Mouse (Mus musculus) macrophage (primary cell): Measurements from ENCODE around the gene Uhrf1bp1l. TPM values are rescaled to one million over a fixed set of nuclear protein-coding genes. Genes with fewer than 3 reads are reported as not detected.
"Not testable (repeated sequence)": the region's sequence is repeated elsewhere in the genome, so short reads cannot be mapped to it uniquely, and the experiment has no call there.

ENCODE experiments used
- H3K27ac ChIP-seq: fragments of 350-480 bp; formaldehyde crosslinking; 2 replicates; pipeline ENCODE4 v1.9.0; 2021
- H3K36me3 ChIP-seq: fragments of 350-480 bp; formaldehyde crosslinking; 2 replicates; pipeline ENCODE4 v1.9.0; 2021; ENCODE audit errors: inconsistent target
- H3K4me3 ChIP-seq: fragments of 350-480 bp; formaldehyde crosslinking; 2 replicates; pipeline ENCODE4 v1.9.0; 2021; ENCODE audit errors: inconsistent target
- H3K79me2 ChIP-seq: fragments of 350-480 bp; formaldehyde crosslinking; 2 replicates; pipeline ENCODE4 v1.9.0; 2021; ENCODE audit errors: inconsistent target
- WGBS: methylation state at CpG from one replicate; pipeline ENCODE4 v1.1.7; 2026; ENCODE audit warnings: inconsistent platforms; ENCODE audit not compliant: missing documents; 5-methylcytosine and 5-hydroxymethylcytosine counted together
- polyA plus RNA-seq: library from polyadenylated mRNA; stranded (reverse); fragments of 250-400 nt; gene quantifications from 3 replicates; pipeline ENCODE4 v1.2.4, GENCODE M21; 2018; ENCODE audit warnings: inconsistent platforms
- total RNA-seq, 78 experiments: library from RNA; depleted of rRNA; stranded (reverse); fragments of 250-400 nt; gene quantifications; 1 replicate in 9 of 78; 2 replicates in 24 of 78; 3 replicates in 43 of 78; 4 replicates in 2 of 78; pipeline ENCODE4 v1.2.4; 2018; ENCODE audit warnings: inconsistent platforms in 56 of 78

Uhrf1bp1l gene
- total RNA-seq (2018; cell fraction: chromatin; rRNA removed), result 100 to 1,000 TPM in 7 of 26 experiments, 10 to 100 TPM in 19; 29.9 to 164 (median 82.1) TPM
- 10 to 100 TPM; 23.2 to 65.5 (median 36.6) TPM for total RNA-seq (2018; cell fraction: cytosol; rRNA removed)
- 100 to 1,000 TPM in 4 of 26 experiments, 10 to 100 TPM in 22; 27.7 to 135 (median 54.3) TPM for total RNA-seq (2018; cell fraction: nucleus; rRNA removed)
- polyA plus RNA-seq, result 32.8 to 54.1 TPM (median 35.0 TPM) in 3 replicates

DNA sequence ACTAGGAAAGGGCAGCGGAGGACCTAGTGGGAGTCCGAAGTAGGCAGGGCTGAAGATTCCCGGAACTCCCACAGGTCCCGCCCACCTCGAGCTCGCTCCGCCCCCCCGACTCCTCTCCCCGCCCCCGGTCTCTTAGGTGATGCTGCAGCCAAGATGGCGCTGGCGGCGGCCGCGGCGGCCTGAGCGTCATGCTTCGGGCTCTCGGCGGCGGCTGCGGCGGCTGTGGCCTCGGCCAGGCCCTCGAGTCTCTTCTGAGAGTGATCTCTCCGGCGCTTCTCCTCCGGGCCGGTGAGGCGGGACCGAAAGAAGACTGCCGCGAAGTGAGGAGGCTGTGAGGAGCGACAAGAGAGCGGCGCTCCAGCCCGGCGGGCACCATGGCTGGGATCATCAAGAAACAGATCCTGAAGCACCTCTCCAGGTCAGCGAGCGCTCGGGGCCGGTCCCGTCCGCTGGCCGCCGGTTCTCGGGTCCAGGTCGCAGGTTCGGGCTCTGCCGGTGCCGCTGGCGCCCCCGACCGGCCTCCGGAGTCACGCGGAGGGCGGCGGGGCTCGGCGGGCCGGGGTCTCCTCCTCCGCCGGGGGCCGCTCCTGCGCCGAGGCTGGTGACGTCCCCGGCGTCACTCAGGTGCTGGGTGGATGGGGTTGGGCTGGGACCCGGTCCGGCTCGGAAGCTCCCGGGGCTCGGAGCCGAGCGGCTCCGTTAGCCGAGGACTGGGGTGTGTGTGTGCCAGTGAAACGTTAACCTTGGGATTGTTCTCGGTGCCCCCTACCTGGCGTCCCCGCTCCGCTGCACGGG, at the start of gene Uhrf1bp1l:
Gene Uhrf1bp1l, plus strand, starts transcription at position 121 of the 795 bp plus-strand sequence.
- peak within 1 kb of the TSS; percentile 73 for H3K4me3 ChIP-seq
- WGBS, result under 1% methylated on average over 80 of the region's 85 CpGs
- peak within 1 kb of the TSS; percentile 65 for H3K27ac ChIP-seq
- H3K36me3 ChIP-seq, result no peaks in the 10 kb centered on the region
- H3K79me2 ChIP-seq, result peaks cover 45% of the 10 kb centered on the region

DNA sequence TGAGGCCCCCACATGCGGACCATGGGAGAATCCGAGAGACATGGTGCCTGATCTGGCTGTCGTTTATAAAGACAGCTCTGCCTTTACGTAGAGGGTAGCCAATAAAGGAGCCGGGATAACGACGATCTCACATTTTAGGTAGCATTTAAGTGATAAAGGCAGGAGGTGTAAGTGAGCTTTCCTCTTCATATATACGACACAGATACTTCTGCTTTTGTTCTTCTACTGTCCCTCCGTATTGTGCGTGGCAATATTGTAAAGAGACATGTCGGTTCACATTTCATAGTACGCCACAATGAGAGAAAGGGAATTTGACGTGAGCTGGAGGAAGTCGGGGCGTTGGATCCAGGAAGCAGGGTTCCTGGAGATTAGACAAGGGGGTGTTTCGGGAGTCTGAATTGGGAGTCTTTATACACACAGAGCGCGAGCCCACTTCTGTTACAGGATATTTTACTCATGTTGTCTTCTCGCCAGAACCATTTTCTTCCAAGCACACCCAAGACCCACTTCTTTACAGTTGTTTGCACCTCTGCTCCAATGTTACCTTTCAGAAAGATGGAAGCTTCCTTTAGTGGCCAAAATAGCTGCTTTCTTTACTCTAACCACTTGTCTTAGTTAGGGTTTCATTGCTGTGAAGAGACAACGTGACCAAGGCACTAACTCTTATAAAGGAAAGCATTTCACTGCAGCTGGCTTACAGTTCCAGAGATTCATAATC, 49.4 kb upstream of the Uhrf1bp1l start:
- H3K36me3 ChIP-seq, result no peaks in the 10 kb centered on the region
- no peaks in the 10 kb centered on the region for H3K79me2 ChIP-seq
- no peak overlapping the region for H3K4me3 ChIP-seq
- no peak overlapping the region for H3K27ac ChIP-seq
- 36% methylated on average over 20 of the region's 20 CpGs for WGBS

DNA sequence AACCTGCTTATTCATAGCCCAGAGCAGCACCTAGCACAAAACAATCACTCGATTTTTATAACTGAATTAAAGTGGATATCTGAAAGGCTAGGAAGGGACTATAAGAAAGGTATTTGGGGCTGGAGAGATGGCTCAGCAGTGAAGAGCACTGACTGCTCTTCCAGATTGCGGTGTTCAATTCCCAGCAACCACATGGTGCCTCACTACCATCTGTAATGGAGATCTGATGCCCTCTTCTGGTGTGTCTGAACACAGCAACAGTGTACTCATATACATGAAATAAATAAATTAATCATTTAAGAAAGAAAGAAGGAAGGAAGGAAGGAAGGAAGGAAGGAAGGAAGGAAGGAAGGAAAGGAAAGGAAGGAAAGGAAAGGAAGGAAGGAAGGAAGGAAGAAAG, 48.5 kb upstream of the Uhrf1bp1l start:
- not testable (repeated sequence) for H3K27ac ChIP-seq, H3K4me3 ChIP-seq, H3K36me3 ChIP-seq, H3K79me2 ChIP-seq
- 96% methylated on average over 2 of the region's 2 CpGs for WGBS

DNA sequence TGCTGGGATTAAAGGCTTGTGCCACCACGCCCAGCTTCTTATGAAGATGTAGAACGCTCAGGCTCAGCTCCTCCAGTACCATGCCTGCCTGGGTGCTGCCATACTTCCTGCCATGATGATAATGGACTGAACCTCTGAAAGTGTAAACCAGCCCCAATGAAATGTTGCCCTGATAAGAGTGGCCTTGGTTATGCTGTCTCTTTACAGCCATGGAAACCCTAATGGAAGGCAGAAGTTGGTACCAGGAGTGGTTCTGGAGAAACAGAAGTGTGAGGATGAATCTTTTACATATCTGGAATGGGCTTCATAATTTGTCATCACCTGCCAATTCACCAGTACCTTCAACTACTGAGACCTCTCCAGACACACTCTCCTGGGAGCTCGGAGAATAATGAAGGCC, 46.8 kb upstream of the Uhrf1bp1l start:
- WGBS, result 100% methylated on average over 3 of the region's 3 CpGs
- H3K79me2 ChIP-seq, result no peaks in the 10 kb centered on the region
- H3K36me3 ChIP-seq, result no peaks in the 10 kb centered on the region
- no peak overlapping the region for H3K27ac ChIP-seq
- no peak overlapping the region for H3K4me3 ChIP-seq

GRCm38 (mm10) chr10:89703042-89703441, 41.7 kb upstream of the Uhrf1bp1l start:
- no peaks in the 10 kb centered on the region for H3K36me3 ChIP-seq
- 16% methylated on average over 5 of the region's 5 CpGs for WGBS
- H3K4me3 ChIP-seq, result no peak overlapping the region
- H3K27ac ChIP-seq, result peak overlapping the region; percentile 71
- no peaks in the 10 kb centered on the region for H3K79me2 ChIP-seq

DNA sequence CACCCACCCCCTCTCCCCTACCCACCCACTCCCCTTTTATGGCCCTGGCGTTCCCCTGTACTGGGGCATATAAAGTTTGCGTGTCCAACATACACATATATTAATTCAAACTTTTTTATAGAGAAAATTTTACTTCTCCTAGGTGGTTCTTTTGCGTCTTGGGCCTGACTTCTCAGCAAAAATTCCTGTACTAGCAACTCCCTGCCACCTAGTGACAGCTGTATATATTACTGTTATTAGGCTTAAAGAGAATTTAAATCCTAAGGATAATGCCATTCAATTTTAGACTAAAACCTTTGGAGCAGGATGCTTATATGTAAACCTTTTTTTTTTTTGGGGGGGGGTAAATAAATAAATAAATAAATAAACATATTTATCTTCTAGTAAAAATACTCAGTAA, 37.4 kb upstream of the Uhrf1bp1l start:
- 93% methylated on average over 3 of the region's 3 CpGs for WGBS
- Histone ChIP-seq H3K36me3 (0 out of 2 replicates have a peak, but pooled peaks cover 2% of the 10 kb centered on the region), H3K79me2 (no peaks in the 10 kb centered on the region), H3K4me3 (no peak overlapping the region), H3K27ac (no peak overlapping the region)

DNA sequence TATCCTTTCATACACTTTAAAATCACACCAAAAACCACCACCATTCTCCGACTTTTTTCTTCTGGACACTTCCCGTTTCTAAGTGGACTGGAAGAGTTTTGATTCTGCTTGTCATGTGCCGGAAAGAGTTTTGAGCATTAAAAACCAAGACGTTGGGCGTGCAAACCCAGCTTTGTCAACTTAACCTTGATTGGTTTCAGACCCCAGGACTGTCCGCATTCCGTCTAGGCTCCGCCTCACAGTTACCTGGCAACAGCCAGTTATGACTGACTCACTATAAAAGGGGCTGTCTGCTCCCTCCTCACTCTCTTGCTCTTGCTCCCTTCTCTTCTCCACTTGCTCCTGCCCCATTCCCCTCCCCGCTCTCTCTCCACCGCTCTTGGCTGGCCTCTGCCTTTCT, 36.1 kb upstream of the Uhrf1bp1l start:
- Histone ChIP-seq H3K4me3 (no peak overlapping the region), H3K36me3 (peaks cover 16% of the 10 kb centered on the region; the same call in 1 of the 2 replicates), H3K27ac (peak overlapping the region; percentile 28), H3K79me2 (no peaks in the 10 kb centered on the region)
- 33% methylated on average over 10 of the region's 10 CpGs for WGBS

DNA sequence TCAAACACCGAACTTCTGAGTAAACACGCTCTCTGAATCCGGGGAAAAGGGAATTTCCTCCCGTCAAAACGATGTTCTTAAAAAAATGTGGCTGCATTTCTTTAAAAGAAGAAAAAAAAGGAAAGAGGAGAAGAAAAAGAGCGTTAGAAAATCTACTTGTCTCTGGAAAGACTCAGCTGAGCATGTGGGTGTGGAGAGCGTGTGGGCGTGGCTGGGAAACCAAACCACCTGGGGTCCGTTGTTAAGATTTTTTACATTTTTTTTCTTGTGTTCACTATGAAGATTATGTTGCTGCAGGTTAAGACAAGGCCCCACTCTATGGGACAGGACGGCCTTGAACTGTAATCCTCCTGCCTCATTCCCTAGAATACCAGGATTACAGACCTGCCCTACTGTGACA, 29.9 kb upstream of the Uhrf1bp1l start:
- H3K79me2 ChIP-seq, result no peaks in the 10 kb centered on the region
- H3K4me3 ChIP-seq, result no peak overlapping the region
- WGBS, result 92% methylated on average over 10 of the region's 10 CpGs
- H3K27ac ChIP-seq, result no peak overlapping the region
- H3K36me3 ChIP-seq, result peaks cover 40% of the 10 kb centered on the region; the same call in 1 of the 2 replicates

DNA sequence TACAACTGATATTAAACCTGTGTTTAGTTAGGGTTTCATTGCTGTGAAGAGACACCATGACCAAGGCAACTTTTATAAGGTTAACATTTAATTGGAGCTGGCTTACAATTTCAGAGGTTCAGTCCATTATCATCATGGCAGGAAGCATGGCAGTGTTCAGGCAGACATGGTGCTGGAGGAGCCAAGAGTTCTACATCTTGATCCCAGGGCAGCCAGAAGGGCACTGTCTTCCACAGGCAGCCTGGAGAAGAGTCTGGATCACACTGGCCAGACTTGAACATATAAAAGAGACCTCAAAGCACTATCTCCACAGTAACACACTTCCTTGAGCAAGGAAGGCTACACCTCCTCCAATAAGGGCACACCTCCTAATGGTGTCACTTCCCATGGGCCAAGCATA, 24.5 kb upstream of the Uhrf1bp1l start:
- Histone ChIP-seq H3K36me3 (peaks cover 32% of the 10 kb centered on the region), H3K4me3 (no peak overlapping the region)

GRCm38 (mm10) chr10:89720796-89721195, 24.0 kb upstream of the Uhrf1bp1l start:
- WGBS, result 79% methylated on average over 3 of the region's 3 CpGs
- Histone ChIP-seq H3K4me3 (no peak overlapping the region), H3K36me3 (peaks cover 30% of the 10 kb centered on the region), H3K79me2 (no peaks in the 10 kb centered on the region), H3K27ac (no peak overlapping the region)

More for the DNA sequence above, 24.5 kb upstream of the Uhrf1bp1l start:
- H3K27ac ChIP-seq, result no peak overlapping the region
- H3K79me2 ChIP-seq, result no peaks in the 10 kb centered on the region

GRCm38 (mm10) chr10:89722247-89723195, 22.3 kb upstream of the Uhrf1bp1l start:
- Histone ChIP-seq H3K79me2 (no peaks in the 10 kb centered on the region), H3K36me3 (peaks cover 39% of the 10 kb centered on the region), H3K4me3 (no peak overlapping the region), H3K27ac (no peak overlapping the region)
- 84% methylated on average over 14 of the region's 14 CpGs for WGBS

DNA sequence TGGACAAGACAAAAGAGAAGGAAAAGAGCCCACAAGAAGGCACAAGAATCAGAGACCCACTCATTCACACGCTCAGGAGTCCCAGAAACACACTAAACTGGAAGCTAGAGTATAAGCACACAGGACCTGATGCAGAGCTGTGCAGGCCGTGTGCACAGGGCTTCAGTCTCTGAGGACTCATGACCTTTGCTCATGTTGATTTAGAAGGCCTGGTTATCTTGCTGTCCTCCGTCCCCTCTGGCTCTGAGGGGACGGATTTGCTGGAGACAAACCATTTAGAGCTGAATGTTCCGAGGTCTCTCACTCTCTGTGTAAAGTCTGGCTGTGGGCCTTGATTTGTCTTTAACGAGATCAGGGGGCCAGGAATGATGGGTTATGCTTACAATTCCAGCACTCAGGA, 14.4 kb upstream of the Uhrf1bp1l start:
- no peak overlapping the region for H3K4me3 ChIP-seq
- peaks cover 29% of the 10 kb centered on the region for H3K79me2 ChIP-seq
- H3K27ac ChIP-seq, result no peak overlapping the region
- 98% methylated on average over 4 of the region's 6 CpGs for WGBS
- peaks cover 18% of the 10 kb centered on the region for H3K36me3 ChIP-seq

DNA sequence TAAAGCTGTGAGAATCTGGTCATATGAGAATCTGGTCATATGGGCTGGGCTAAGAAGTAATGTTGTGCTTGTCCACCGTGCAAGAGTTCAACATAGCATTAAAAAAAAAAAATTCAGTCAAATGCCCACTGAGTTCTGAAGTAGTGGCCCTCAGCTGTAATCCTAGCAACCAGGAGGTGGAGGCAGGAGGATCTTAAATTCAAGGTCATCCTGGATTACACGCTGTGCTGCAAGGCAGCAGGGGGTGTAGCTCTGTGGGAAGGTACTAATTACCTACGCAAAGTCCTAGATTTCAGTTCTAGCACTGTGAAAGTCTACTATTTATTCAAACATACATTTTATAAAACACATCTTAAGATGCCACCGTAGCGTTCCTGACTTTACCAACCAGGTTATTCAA, 13.4 kb upstream of the Uhrf1bp1l start:
- Histone ChIP-seq H3K4me3 (peak overlapping the region; percentile 97), H3K27ac (peak overlapping the region; percentile 55), H3K36me3 (peaks cover 9% of the 10 kb centered on the region), H3K79me2 (peaks cover 29% of the 10 kb centered on the region)
- WGBS, result 15% methylated on average over 5 of the region's 5 CpGs
